In the genomic region with DNA sequence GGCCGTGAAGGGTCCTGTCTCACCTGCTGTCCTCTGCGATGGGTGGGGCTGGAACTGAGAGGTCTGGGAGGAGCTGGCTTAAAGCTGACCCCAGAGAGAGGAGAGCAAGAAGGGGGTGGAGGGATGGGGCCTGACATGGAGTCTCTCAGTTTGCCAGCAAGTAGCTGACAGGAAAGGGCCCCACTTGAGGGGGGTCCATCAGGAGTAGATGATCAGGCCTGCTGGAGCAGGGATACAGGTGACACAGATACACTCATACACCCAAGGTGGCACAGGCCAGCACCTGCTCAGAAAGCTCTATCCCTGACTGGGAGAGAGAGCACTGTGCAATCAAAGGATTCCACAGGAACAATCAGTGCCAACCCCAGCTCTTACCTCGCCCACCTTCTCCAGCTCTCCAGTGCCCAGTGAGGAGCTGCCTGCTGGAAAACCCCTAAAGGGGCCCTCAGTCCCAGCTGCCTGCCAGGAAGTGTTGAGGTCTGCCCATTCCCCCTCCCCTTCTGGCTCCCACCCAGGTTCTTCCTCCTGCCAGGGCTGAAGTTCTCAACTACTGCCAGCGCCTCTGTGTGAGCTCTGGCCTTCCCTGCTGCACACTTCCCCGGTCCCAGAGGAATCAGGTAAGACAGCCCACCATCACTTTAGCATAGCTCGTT, we compare ENCODE assay signal across 7 mouse cellular contexts. TPM values are rescaled to one million over a fixed set of nuclear protein-coding genes. Genes with fewer than 3 reads are reported as not detected.
DNase-seq lines count a peak whose midpoint lies in the region; ATAC-seq and TF ChIP-seq lines count a peak whose summit lies in the region.

A gene (minus strand): TSS at position 524 of the 653 bp plus-strand sequence.

- WGBS in heart, embryonic 10.5 days: 8% methylated on average over 6 of the region's 6 CpGs
- WGBS in kidney, embryonic 14.5 days: 5% methylated on average over 6 of the region's 6 CpGs
- 4% methylated on average over 6 of the region's 6 CpGs for WGBS in limb, embryonic 13.5 days
- WGBS in midbrain, embryonic 14.5 days: 21% methylated on average over 6 of the region's 6 CpGs

- H3K4me3 ChIP-seq in bone marrow macrophage, adult 2 months (ENCODE audit: insufficient read depth, low read length): peak within 1 kb of the TSS; percentile 66
- peak within 1 kb of the TSS; percentile 65 for H3K4me3 ChIP-seq in embryonic fibroblast, embryonic 13.5 days (ENCODE audit: insufficient read depth, low read length)
- H3K4me3 ChIP-seq in heart, embryonic 10.5 days: peak within 1 kb of the TSS; percentile 65
- peak within 1 kb of the TSS; percentile 41 for H3K4me3 ChIP-seq in kidney, embryonic 14.5 days (ENCODE audit: low read length)
- peak within 1 kb of the TSS; percentile 61 for H3K4me3 ChIP-seq in limb, embryonic 13.5 days
- peak within 1 kb of the TSS; percentile 30 for H3K4me3 ChIP-seq in midbrain, embryonic 14.5 days (replicated peaks; ENCODE audit: low read depth, low read length)

- peaks cover 40% of the 10 kb centered on the region for H3K4me1 ChIP-seq in bone marrow macrophage, adult 2 months (ENCODE audit: control insufficient read depth, insufficient read depth, low read length)
- no peaks in the 10 kb centered on the region for H3K4me1 ChIP-seq in embryonic fibroblast, embryonic 13.5 days (ENCODE audit: control insufficient read depth, insufficient read depth, low read length)
- peaks cover 40% of the 10 kb centered on the region for H3K4me1 ChIP-seq in heart, embryonic 10.5 days
- peaks cover 25% of the 10 kb centered on the region for H3K4me1 ChIP-seq in kidney, embryonic 14.5 days (ENCODE audit: control insufficient read depth, insufficient read depth, low read length)
- peaks cover 47% of the 10 kb centered on the region for H3K4me1 ChIP-seq in limb, embryonic 13.5 days
- peaks cover 37% of the 10 kb centered on the region for H3K4me1 ChIP-seq in midbrain, embryonic 14.5 days (ENCODE audit: control insufficient read depth, insufficient read depth, low read length)

- H3K4me2 ChIP-seq in kidney, embryonic 14.5 days (replicated peaks; ENCODE audit: low read depth, low read length): peak within 1 kb of the TSS; percentile 75
- H3K4me2 ChIP-seq in limb, embryonic 13.5 days (replicated peaks): peak within 1 kb of the TSS; percentile 89
- H3K4me2 ChIP-seq in midbrain, embryonic 14.5 days (ENCODE audit: low read length): peak within 1 kb of the TSS; percentile 57

- H3K27me3 ChIP-seq in heart, embryonic 10.5 days (ENCODE audit: insufficient read depth, poor library complexity, severe bottlenecking): no peaks in the 10 kb centered on the region
- no peaks in the 10 kb centered on the region for H3K27me3 ChIP-seq in kidney, embryonic 14.5 days (ENCODE audit: control insufficient read depth, insufficient read depth, low read length)
- no peaks in the 10 kb centered on the region for H3K27me3 ChIP-seq in limb, embryonic 13.5 days
- no peaks in the 10 kb centered on the region for H3K27me3 ChIP-seq in midbrain, embryonic 14.5 days (ENCODE audit: control insufficient read depth, insufficient read depth, low read length)

- no peaks in the 10 kb centered on the region for H3K9me3 ChIP-seq in heart, embryonic 10.5 days
- no peaks in the 10 kb centered on the region for H3K9me3 ChIP-seq in kidney, embryonic 14.5 days (ENCODE audit: control insufficient read depth, low read length)
- no peaks in the 10 kb centered on the region for H3K9me3 ChIP-seq in limb, embryonic 13.5 days
- no peaks in the 10 kb centered on the region for H3K9me3 ChIP-seq in midbrain, embryonic 14.5 days (ENCODE audit: control insufficient read depth, low read length)

- H3K27ac ChIP-seq in bone marrow macrophage, adult 2 months (ENCODE audit: insufficient read depth, low read depth, low read length): peak within 1 kb of the TSS; percentile 94
- peak within 1 kb of the TSS; percentile 13; the same call in 1 of the 2 replicates for H3K27ac ChIP-seq in embryonic fibroblast, embryonic 13.5 days (ENCODE audit: insufficient read depth, low read length)
- peak within 1 kb of the TSS; percentile 92 for H3K27ac ChIP-seq in heart, embryonic 10.5 days
- H3K27ac ChIP-seq in kidney, embryonic 14.5 days (ENCODE audit: low read depth, low read length): peak within 1 kb of the TSS; percentile 91
- peak within 1 kb of the TSS; percentile 90 for H3K27ac ChIP-seq in limb, embryonic 13.5 days
- peak within 1 kb of the TSS; percentile 71 for H3K27ac ChIP-seq in midbrain, embryonic 14.5 days (replicated peaks; ENCODE audit: low read depth, low read length)

- H3K36me3 ChIP-seq in heart, embryonic 10.5 days: peaks cover 44% of the 10 kb centered on the region
- peaks cover 44% of the 10 kb centered on the region for H3K36me3 ChIP-seq in kidney, embryonic 14.5 days (ENCODE audit: control insufficient read depth, insufficient read depth, low read length)
- peaks cover 49% of the 10 kb centered on the region for H3K36me3 ChIP-seq in limb, embryonic 13.5 days
- H3K36me3 ChIP-seq in midbrain, embryonic 14.5 days (ENCODE audit: control insufficient read depth, insufficient read depth, low read length): no peaks in the 10 kb centered on the region

- peak; percentile 96 for DNase-seq in heart, embryonic 10.5 days (ENCODE audit: low spot score)
- DNase-seq in midbrain, embryonic 14.5 days: peak; percentile 90
- DNase-seq in spleen, postnatal 4 days (ENCODE audit: low spot score in 2 of 2): peak; percentile 60 to 72

- no peak for TF ChIP-seq CTCF in bone marrow macrophage, adult 2 months (IDR thresholded peaks at IDR 0.05; ENCODE audit: low read depth, low read length)
- no peak for TF ChIP-seq CTCF in embryonic fibroblast, embryonic 13.5 days (IDR thresholded peaks at IDR 0.05; ENCODE audit: borderline replicate concordance, insufficient read depth, low read length)

- peak; percentile 94 for ATAC-seq in kidney, embryonic 14.5 days (ENCODE audit: low FRiP score, low TSS enrichment)
- ATAC-seq in limb, embryonic 13.5 days (ENCODE audit: low FRiP score, low read depth): peak; percentile 93
- ATAC-seq in midbrain, embryonic 14.5 days (ENCODE audit: low FRiP score, low TSS enrichment): peak; percentile 86

- peak within 1 kb of the TSS; percentile 47 for H3K9ac ChIP-seq in kidney, embryonic 14.5 days (ENCODE audit: low read depth, low read length)
- H3K9ac ChIP-seq in limb, embryonic 13.5 days: peak within 1 kb of the TSS; percentile 75
- peak within 1 kb of the TSS; percentile 27 for H3K9ac ChIP-seq in midbrain, embryonic 14.5 days (replicated peaks; ENCODE audit: low read length)

- TF ChIP-seq POLR2A in bone marrow macrophage, adult 2 months (IDR thresholded peaks at IDR 0.05; ENCODE audit: borderline replicate concordance, low read depth, low read length): 0 out of 2 replicates have a peak, but pooled peaks have one; percentile 17
- TF ChIP-seq POLR2A in embryonic fibroblast, embryonic 13.5 days (IDR thresholded peaks at IDR 0.05; ENCODE audit: low read depth, low read length): peak; percentile 78

RNA-seq across cellular contexts. Expression of the gene that starts here (rescaled TPM):
- 992 and 1,024 TPM in 2 replicates for polyA plus RNA-seq in bone marrow macrophage, adult 2 months (2012; ENCODE audit: insufficient read depth, insufficient read length, missing spikeins)
- polyA plus RNA-seq in embryonic fibroblast, embryonic 13.5 days (2011; ENCODE audit: insufficient read length, low read depth, missing spikeins): 119 and 168 TPM in 2 replicates
- polyA plus RNA-seq in heart, embryonic 10.5 days (2016; fragmentation: Nextera tagmentation; extraction: Ambion mirVana): 150 and 178 TPM in 2 replicates
- 308 and 313 TPM in 2 replicates for polyA plus RNA-seq in kidney, embryonic 14.5 days (2014; fragmentation: Nextera tagmentation; extraction: Ambion mirVana)
- 224 and 226 TPM in 2 replicates for polyA plus RNA-seq in limb, embryonic 13.5 days (2015; fragmentation: Nextera tagmentation; extraction: Ambion mirVana)
- polyA plus RNA-seq in midbrain, embryonic 14.5 days (2014; fragmentation: Nextera tagmentation; extraction: Ambion mirVana): 89.8 and 96.7 TPM in 2 replicates

Comparison
In these comparisons a context has a peak if more than half of its experiments do, and no peak if none do; other contexts are left out.
1. Peak in every context shown above with its lines: DNase-seq, ATAC-seq, H3K4me3 ChIP-seq and H3K27ac ChIP-seq.
2. H3K27ac ChIP-seq: peak in every context shown above with its lines; median percentile 94 in bone marrow macrophage, adult 2 months; 92 in heart, embryonic 10.5 days; 91 in kidney, embryonic 14.5 days; 90 in limb, embryonic 13.5 days; 71 in midbrain, embryonic 14.5 days; 13 in embryonic fibroblast, embryonic 13.5 days.